Mouse (Mus musculus) ovary, postnatal 36 days (tissue): Measurements from ENCODE around the gene Rnf43.

Source experiments
- DNase-seq: peaks from one replicate; pipeline ENCODE4 v3.0.0; 2022; ENCODE audit warnings: low spot score, mixed read lengths

Gene Rnf43

DNA sequence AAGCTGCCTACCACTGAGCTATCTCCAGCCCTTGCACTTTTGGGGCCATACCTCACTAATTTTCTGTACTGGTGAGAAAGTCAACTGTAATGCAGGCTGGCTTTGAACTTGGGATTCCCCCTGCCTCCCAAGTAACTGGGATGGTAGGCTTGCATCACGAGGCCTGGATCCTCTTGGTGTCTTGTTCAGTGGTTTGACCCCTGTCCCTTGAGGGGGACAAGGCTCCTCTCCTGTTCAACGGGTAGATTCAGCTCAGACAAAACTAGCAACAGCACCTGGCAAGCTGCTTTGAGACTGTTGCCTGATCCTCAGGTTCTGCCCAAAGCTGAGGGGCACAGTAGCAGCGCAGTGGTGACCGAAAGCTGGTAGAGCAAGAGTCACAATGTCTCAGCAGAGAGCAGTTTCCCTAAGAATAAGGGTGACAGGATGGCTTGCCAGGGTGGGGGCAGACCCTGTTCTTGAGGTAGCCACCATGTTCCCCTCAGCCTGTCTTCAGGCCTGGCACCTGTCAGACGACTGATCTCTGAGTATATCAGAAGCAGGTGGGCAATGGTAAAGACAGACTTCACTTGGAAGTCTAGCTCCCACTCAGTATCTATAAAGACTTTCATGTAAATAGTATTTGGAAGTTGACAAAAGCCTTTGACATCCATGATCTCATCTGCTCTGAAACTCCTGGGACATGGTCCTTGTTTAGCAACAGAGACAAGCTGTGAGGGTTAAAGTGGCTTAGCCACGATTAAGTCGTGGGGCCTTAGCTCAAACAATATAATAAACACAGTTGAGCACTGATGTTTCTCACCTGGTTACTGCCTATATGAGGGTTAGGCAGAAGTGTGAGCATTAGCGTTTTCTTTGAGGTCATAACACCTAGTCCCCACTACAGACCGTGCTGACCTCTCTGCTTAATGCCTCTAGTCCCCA lies 83.4 kb downstream of the Rnf43 start:
- no peak for DNase-seq

- no peak for DNase-seq
Measured at GRCm38 (mm10) chr11:87747312-87747711, 84.8 kb downstream of the Rnf43 start.

DNA sequence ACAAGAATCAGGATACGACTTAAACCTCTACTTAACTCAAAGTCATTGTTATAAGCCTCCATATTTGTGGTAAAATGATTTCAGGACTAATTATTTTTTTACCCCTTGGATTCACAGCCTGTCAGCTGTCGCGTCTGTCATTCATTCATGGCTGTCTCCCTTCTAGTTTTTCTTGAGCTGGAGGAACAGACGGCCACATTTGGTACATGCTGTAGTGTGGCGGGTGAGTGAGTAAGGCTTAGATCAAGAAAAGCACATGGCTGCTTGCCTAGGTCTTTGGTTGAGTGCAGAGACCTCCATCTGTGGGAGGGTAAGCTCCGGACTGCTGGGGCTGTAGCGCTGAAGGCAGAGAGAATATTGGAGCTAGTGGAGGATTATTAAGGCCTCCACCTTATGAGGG lies 85.2 kb downstream of the Rnf43 start:
- DNase-seq, result no peak

DNA sequence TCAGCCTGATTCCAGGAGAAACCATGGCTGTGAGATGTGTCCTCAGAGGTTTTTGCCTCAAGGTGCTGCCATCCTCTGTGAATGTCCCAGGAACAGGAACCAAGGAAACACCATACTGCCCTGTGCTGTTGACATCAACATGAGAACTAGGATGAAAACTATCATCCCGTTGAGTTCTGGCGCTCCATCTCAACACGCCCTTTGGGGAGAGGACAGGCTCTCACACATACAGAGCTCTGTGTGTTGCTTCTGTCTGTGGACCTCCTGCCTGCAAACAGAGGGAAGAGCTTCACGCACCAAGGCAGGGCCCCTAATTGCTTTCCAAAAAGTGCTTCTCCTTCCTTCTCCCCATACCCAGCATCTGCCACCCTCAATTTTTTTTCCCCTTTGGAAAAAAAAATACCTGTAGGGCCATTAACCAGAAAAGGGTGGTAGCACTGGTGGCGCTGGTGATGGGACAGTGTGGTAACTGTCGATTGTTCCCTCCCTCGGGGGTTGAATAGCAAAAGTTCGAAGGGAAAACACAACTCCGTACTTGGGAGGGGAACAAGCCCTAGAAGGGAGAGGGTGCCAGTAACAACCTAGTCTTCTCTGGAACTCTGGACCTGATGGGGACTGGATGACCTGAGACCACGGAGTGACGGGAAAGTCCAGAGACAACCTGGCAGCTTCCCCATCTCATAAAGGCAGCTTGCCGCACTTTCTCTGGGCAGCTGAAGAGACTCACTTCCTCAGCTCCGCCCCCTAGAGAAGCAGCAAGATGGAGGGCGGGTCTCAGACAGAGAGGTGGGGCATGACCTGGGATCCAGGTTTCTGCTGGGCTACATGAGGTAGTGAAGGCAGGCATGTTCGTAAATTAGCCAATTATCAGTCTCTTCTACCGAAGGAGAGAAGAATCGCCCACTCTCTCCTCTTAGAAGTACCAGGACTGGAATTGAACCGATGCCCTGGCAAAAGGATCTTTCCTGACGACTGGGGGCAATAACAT lies 85.9 kb downstream of the Rnf43 start:
- DNase-seq, result no peak

- DNase-seq, result no peak
Measured at GRCm38 (mm10) chr11:87749192-87750042, 86.9 kb downstream of the Rnf43 start.

- DNase-seq, result no peak
Measured at GRCm38 (mm10) chr11:87750043-87750421, 87.5 kb downstream of the Rnf43 start.

DNA sequence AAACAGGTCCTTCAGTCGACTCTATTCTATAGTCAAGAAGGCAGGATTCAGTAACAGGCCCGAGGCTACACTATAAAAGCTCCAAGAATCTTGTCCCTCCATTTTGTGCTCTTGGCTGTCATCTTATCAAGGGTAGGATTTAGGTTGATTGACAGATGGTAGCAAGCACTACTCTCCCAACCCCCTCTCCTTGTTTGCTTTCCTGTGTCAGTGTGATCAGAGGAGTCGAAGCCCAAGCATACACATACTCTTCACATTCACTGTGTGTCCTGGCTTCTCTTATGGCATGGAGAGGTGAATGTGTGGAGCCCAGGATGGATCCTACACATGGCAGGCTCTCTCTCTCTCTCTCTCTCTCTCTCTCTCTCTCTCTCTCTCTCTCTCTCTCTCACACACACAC lies 88.0 kb downstream of the Rnf43 start:
- DNase-seq, result no peak

- no peak for DNase-seq
Measured at GRCm38 (mm10) chr11:87751031-87751430, 88.5 kb downstream of the Rnf43 start.

DNA sequence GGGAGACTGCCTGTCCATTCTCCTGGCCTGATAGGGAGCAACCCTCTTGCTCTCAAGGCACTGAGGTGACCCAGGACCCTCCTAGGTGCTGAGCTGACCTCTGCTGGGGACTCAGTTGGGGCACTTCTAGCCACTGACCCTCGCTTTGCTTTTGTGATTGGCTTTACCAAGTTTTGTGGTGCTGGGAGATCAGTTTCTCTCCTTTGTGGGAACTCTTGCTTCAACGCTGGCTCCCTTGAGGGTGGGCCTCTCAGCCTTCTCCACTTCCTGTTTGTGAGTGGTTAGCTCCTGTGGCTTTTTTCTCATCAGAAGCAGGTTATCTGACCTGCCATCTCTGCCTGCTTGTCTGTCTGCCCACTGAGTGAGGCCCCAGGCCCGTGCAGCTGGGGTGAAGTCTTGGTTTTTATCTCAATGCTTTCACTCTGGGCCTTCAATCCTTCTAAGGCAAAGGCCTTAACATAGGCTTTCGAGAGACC lies 89.0 kb downstream of the Rnf43 start:
- no peak for DNase-seq

GRCm38 (mm10) chr11:87752307-87752706 lies 89.8 kb downstream of the Rnf43 start:
- no peak for DNase-seq

GRCm38 (mm10) chr11:87753255-87753654 lies 90.7 kb downstream of the Rnf43 start:
- DNase-seq, result no peak

DNA sequence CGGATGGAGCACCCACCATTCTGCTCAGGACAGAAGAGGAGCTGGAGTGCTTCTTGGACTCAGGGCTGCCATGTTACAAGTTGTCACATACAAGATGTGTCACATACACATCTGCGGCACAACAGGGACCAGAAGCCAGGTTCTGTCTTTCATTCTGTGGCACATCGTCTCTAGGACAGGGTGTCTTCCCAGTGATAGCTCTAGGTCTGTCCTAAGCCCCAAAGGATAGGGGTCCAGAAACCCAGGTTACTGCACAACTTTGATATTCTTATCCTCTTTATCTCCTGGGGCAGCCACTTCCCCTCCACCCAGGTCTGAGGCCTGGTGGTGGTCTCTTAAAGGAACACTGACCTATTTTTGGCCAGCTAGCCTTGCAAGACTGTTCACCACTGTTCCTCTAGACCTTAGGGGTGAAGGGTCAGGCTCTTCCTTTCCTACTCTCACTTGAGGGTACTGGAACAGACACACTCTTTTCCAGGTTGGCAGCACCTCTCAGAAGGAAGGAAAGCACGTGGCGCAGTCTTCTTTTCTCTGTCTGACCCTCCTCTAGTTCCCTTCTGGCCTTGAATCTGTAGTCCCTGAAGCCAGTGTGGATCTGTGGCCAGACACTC lies 91.5 kb downstream of the Rnf43 start:
- no peak for DNase-seq

GRCm38 (mm10) chr11:87754603-87755002 lies 92.1 kb downstream of the Rnf43 start:
- DNase-seq, result no peak

- no peak for DNase-seq
Measured at GRCm38 (mm10) chr11:87755360-87756017, 93.0 kb downstream of the Rnf43 start.

DNA sequence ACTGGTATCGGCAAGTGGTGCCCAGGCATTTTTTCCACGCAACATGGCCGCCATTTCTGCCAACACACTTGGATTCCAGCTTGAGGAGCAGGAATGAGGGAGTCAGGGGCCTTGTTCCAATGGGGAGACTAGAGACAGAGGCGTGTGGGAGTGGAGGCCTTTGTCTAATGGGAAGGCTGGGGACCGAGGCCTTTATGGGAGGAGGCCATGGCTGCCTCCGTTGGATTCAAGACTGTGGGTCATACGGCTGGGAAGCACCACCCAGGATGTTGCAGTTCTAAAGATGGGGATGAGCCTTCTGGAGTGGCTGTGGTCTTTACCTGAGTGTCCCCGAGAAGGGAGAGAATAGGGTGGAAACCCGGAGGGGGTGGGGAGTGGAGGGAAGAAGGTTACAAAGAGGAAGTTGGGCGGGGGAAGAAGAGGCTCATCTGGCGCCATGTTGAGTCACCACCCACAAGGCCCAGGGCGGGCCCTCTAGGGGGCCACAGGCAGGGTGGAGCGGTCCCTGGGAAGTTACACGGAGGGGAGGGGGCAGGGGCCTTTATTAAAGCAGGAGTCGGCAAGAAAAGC lies 93.8 kb downstream of the Rnf43 start:
- no peak for DNase-seq

DNA sequence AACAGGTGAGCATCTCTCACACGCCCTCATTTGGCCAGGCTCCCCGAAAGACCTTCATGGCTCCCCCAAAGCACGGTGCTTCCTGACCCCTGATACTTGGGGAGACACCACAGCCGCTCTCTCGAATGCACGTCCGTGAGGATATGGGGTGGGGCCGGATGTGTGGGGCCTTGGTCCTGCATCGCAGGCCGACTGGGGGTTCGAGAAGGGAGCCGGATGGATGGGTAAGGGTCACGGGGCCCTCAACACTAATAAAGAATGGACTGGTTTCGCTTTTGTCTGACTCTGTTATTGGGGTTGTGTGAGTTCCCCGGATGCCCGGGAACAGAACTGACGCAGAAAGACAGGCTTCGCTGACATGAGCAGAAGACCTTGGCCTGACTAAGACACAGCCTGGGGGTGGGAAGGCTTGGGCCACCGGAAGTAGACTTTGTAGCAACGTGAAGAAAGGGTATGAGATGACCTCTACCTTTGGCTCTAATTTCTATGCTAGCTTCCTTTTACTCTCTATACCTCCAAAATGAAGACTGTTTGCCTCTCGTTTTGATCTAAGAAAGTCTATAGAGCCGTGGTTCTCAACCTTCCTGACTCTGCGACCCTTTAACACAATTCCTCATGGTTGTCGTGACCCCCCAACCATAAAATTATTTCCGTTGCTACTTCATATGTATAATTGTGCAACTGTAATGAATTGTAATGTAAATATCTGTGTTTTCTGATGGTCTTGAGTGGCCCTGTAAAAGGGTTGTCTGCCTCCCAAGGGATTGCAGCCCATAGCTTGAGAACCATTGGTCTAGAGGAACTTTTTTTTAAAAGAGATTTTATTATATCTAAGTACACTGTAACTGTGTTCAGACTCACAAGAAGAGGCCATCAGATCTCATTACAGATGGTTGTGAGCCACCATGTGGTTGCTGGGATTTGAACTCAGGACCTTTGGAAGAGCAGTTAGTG lies 94.8 kb downstream of the Rnf43 start:
- DNase-seq, result no peak

DNA sequence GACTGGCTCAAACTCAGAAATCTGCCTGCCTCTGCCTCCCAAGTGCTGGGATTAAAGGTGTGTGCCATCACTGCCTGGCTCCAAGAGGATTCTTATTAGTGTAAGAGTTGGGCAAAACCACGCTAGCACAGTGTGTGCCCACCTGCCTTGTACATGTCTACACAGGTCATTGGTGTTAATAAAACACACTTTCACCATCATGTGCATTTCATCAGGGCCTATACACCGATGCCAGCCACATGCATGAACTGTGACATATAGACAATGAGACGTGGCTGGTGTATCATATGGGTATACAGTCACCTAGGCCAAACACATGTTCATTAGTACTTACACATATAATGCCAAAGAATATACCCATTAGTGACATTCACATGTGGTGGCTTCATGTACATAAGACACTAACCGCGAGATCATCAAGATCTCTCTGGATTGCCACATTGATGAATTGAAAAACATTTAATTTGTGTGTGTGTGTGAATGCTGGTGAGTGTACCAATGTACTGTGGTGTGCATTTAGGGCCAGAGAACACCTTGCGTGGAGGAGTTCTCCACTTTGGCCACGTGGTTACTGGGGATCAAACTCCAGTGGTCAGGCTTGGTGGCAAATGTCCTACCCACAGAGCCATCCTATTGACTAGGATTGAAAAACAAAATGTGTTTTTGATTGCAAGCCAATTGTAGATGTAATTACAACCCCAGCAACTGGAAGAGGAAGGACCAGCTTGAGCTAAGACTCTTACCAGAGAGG lies 95.8 kb downstream of the Rnf43 start:
- no peak for DNase-seq

DNA sequence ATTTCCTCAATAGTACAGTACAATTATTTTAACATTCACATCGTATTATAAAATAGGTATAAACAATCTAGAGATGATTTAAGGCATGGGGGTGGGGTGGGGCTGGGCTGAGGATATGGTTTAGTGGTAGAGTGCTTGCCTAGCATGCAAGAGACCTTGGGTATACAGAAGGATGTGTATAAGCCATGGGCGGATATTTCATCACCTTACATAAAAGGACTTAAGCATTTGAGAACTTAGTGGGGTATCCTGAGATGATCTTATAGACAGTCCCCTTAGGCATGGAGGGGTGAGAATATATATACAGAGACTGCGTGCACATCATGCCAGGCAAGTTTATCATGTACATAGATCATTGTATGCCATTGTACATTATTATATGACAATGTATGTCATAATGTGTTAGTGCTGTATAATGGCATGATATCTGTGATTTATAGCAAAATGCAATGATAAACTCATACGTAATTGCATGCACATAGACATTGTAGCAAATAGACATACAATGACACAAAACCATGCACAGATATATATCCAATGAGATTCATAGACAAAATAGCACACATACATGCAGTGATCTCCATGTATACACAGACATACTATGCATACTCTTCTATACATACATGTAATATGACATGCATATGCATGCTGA lies 96.6 kb downstream of the Rnf43 start:
- no peak for DNase-seq
